Mouse (Mus musculus) ES-E14 (cell line): Measurements from ENCODE around the gene Ankrd36.

Experiments used
- CHD2 ChIP-seq: IDR thresholded peaks from 2 replicates; pipeline ENCODE4 v1.6.1; 2014; ENCODE audit warnings: mild to moderate bottlenecking, low read depth, low read length, inconsistent platforms
- HCFC1 ChIP-seq: IDR thresholded peaks from 2 replicates; pipeline ENCODE4 v1.6.1; 2012; ENCODE audit warnings: low read length, inconsistent platforms, borderline replicate concordance; ENCODE audit not compliant: insufficient read depth
- MAFK ChIP-seq: IDR thresholded peaks from 2 replicates; pipeline ENCODE4 v1.6.1; 2014; ENCODE audit warnings: mild to moderate bottlenecking, low read depth, low read length, inconsistent platforms; ENCODE audit not compliant: insufficient read depth
- ZC3H11A ChIP-seq: IDR thresholded peaks from 2 replicates; pipeline ENCODE4 v1.6.1; 2012; ENCODE audit warnings: low read depth, mild to moderate bottlenecking, inconsistent platforms, low read length, borderline replicate concordance
- ZNF384 ChIP-seq: IDR thresholded peaks from 2 replicates; pipeline ENCODE4 v1.6.1; 2012; ENCODE audit warnings: low read depth, low read length, inconsistent platforms

DNA sequence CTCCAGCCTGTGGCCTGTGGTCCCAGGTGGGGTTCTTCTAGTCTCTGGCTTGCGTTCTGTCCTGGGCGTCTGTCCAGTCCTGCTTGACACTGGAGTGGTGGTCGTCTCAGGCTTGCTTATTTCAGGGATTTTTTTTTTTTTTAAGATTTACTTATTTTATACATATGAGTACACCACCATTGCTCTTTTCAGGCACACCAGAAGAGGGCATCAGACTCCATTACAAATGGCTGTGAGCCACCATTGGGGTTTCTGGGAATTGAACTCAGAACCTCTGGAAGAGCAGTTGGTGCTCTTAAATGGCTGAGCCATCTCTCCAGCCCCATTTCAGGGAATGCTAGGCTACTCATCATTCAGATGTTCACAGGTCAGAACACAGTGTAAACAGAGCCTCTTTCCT lies 9.2 kb upstream of the Ankrd36 start:
- no peak for TF ChIP-seq CHD2
- no peak for TF ChIP-seq ZC3H11A
- no peak for TF ChIP-seq ZNF384
- no peak for TF ChIP-seq MAFK
- TF ChIP-seq HCFC1 = no peak
